Mouse (Mus musculus) ovary, postnatal 14 days (tissue): Measurements from ENCODE around the gene Msrb1.
"Not testable (repeated sequence)": the region's sequence is repeated elsewhere in the genome, so short reads cannot be mapped to it uniquely, and the experiment has no call there.

Experiments used
- DNase-seq: peaks from one replicate; pipeline ENCODE4 v3.0.0; 2022; ENCODE audit warnings: low spot score

Gene Msrb1

GRCm38 (mm10) chr17:24736330-24737051 lies at the start of gene Msrb1:
Msrb1 (plus strand) TSS chr17:24736642.
- peak; percentile 90 for DNase-seq

- no peak for DNase-seq
Observed at GRCm38 (mm10) chr17:24687146-24687595, 49.3 kb upstream of the Msrb1 start.

- no peak for DNase-seq
Observed at GRCm38 (mm10) chr17:24687599-24687998, 48.8 kb upstream of the Msrb1 start.

GRCm38 (mm10) chr17:24689251-24690081 lies 47.0 kb upstream of the Msrb1 start, which contains the start of gene Syngr3:
Syngr3 (minus strand) TSS chr17:24689955.
- DNase-seq: no peak

- no peak for DNase-seq
Observed at GRCm38 (mm10) chr17:24692385-24692784, 44.1 kb upstream of the Msrb1 start.

- no peak for DNase-seq
Observed at GRCm38 (mm10) chr17:24695326-24696010, 41.0 kb upstream of the Msrb1 start.

- peak; percentile 81 for DNase-seq
Observed at GRCm38 (mm10) chr17:24696011-24696697, 40.3 kb upstream of the Msrb1 start, which contains the start of the genes Gfer and Noxo1. Gfer (minus strand) TSS chr17:24696156. Noxo1 (plus strand) TSS chr17:24696234.

- no peak for DNase-seq
Observed at GRCm38 (mm10) chr17:24697985-24698384, 38.5 kb upstream of the Msrb1 start.

- DNase-seq: no peak
Observed at GRCm38 (mm10) chr17:24698715-24699114, 37.7 kb upstream of the Msrb1 start.

- DNase-seq: no peak
Observed at GRCm38 (mm10) chr17:24699473-24699872, 37.0 kb upstream of the Msrb1 start.

- DNase-seq: no peak
Observed at GRCm38 (mm10) chr17:24701251-24701650, 35.2 kb upstream of the Msrb1 start.

GRCm38 (mm10) chr17:24705821-24706220 lies 30.6 kb upstream of the Msrb1 start:
- no peak for DNase-seq

GRCm38 (mm10) chr17:24706982-24707800 lies 29.3 kb upstream of the Msrb1 start, which contains the start of gene Tbl3:
Tbl3 (minus strand) TSS chr17:24707660.
- DNase-seq: peak; percentile 94

- DNase-seq: no peak
Observed at GRCm38 (mm10) chr17:24707801-24708425, 28.5 kb upstream of the Msrb1 start.

GRCm38 (mm10) chr17:24708646-24709045 lies 27.8 kb upstream of the Msrb1 start:
- DNase-seq: no peak

GRCm38 (mm10) chr17:24715556-24715955 lies 20.9 kb upstream of the Msrb1 start:
- no peak for DNase-seq

- no peak for DNase-seq
Observed at GRCm38 (mm10) chr17:24716166-24716682, 20.2 kb upstream of the Msrb1 start.

GRCm38 (mm10) chr17:24717943-24718342 lies 18.5 kb upstream of the Msrb1 start, which contains the start of the genes Rnf151 and Rps2:
Rnf151 (minus strand) TSS chr17:24718063.
Rps2 (plus strand) TSS chr17:24718116.
- no peak for DNase-seq

GRCm38 (mm10) chr17:24718938-24719337 lies 17.5 kb upstream of the Msrb1 start:
- DNase-seq: not testable (repeated sequence)
